Mouse (Mus musculus) stomach, postnatal 0 days (tissue): ENCODE measurements at regions not wholly inside any gene's neighbourhood (a gene's known extent, or its start where the extent isn't known, plus 50 kb on each side); places are given as distances from the start of the nearest gene placed in this dataset.
A peak's percentile ranks its signal among the peaks of the same experiment; 100 is the strongest.

Experiments
- ATAC-seq: fragments of 200-750 bp; cut with Nextera tagmentation; 2 replicates; pipeline ENCODE4 v1.8.0; 2017; ENCODE audit not compliant: low FRiP score, low TSS enrichment
- DNase-seq: peaks from one replicate; pipeline ENCODE4 v3.0.0-alpha.2; 2016; ENCODE audit warnings: low spot score
- H3K27ac ChIP-seq: fragments of 300-500 bp; sonication (generic); replicated peaks from 2 replicates; pipeline ENCODE4 v1.5.1; 2014; ENCODE audit warnings: mild to moderate bottlenecking, control low read depth
- H3K27me3 ChIP-seq: fragments of 300-500 bp; sonication (generic); 2 replicates; pipeline ENCODE4 v1.6.1; 2014; ENCODE audit warnings: low read length; ENCODE audit not compliant: control insufficient read depth, insufficient read depth
- H3K36me3 ChIP-seq: fragments of 300-500 bp; sonication (generic); 2 replicates; pipeline ENCODE4 v1.6.1; 2014; ENCODE audit warnings: low read length, mixed read lengths; ENCODE audit not compliant: control insufficient read depth, insufficient read depth
- H3K4me1 ChIP-seq: fragments of 300-500 bp; sonication (generic); replicated peaks from 2 replicates; pipeline ENCODE4 v1.6.1; 2014; ENCODE audit warnings: antibody characterized with exemption; ENCODE audit not compliant: control insufficient read depth, insufficient read depth
- H3K4me2 ChIP-seq: fragments of 300-500 bp; sonication (generic); replicated peaks from 2 replicates; pipeline ENCODE4 v1.6.1; 2014; ENCODE audit warnings: low read depth, mild to moderate bottlenecking, control low read depth, moderate library complexity
- H3K4me3 ChIP-seq: fragments of 300-500 bp; sonication (generic); 2 replicates; pipeline ENCODE4 v1.5.1; 2014; ENCODE audit warnings: low read depth, low read length, control low read depth
- H3K9ac ChIP-seq: fragments of 300-500 bp; sonication (generic); 2 replicates; pipeline ENCODE4 v1.6.1; 2014; ENCODE audit warnings: mild to moderate bottlenecking, low read length, control low read depth, mixed read lengths
- H3K9me3 ChIP-seq: fragments of 300-500 bp; sonication (generic); 2 replicates; pipeline ENCODE4 v1.6.1; 2016; ENCODE audit warnings: low read length; ENCODE audit not compliant: control insufficient read depth
- CTCF ChIP-seq: IDR thresholded peaks from 2 replicates; pipeline ENCODE4 v1.5.1; 2016; ENCODE audit warnings: antibody characterized with exemption, low read depth, mild to moderate bottlenecking, moderate library complexity
- EP300 ChIP-seq: optimal IDR thresholded peaks from 2 replicates; pipeline ENCODE3; 2016; ENCODE audit warnings: antibody characterized with exemption
- WGBS: fragments of 180-500 bp; shearing (Covaris S2); extraction: QIAGEN DNeasy Blood & Tissue Kit; methylation state at CpG from one replicate; pipeline ENCODE4 v1.1.7; 2014; 5-methylcytosine and 5-hydroxymethylcytosine counted together

GRCm38 (mm10) chr6:100139809-100140208, 147.5 kb downstream of the Rybp start:
- Histone ChIP-seq H3K9ac (no peak overlapping the region), H3K27ac (no peak overlapping the region), H3K36me3 (no peaks in the 10 kb centered on the region), H3K4me1 (0 out of 2 replicates have a peak, but pooled peaks cover 5% of the 10 kb centered on the region), H3K9me3 (no peaks in the 10 kb centered on the region), H3K4me2 (no peak overlapping the region), H3K27me3 (no peaks in the 10 kb centered on the region), H3K4me3 (no peak overlapping the region)
- ATAC-seq: no peak
- WGBS: 65% methylated on average over 6 of the region's 6 CpGs
- DNase-seq: no peak
- TF ChIP-seq EP300: no peak
- no peak for TF ChIP-seq CTCF

GRCm38 (mm10) chr6:100138659-100139058, 148.6 kb downstream of the Rybp start:
- no peak overlapping the region for H3K4me2 ChIP-seq
- no peak for DNase-seq
- no peaks in the 10 kb centered on the region for H3K27me3 ChIP-seq
- 0 out of 2 replicates have a peak, but pooled peaks have one; percentile 19 for ATAC-seq
- H3K36me3 ChIP-seq: no peaks in the 10 kb centered on the region
- H3K9me3 ChIP-seq: no peaks in the 10 kb centered on the region
- TF ChIP-seq CTCF: no peak
- no peak for TF ChIP-seq EP300
- H3K9ac ChIP-seq: no peak overlapping the region
- H3K27ac ChIP-seq: no peak overlapping the region
- H3K4me1 ChIP-seq: no peaks in the 10 kb centered on the region
- no peak overlapping the region for H3K4me3 ChIP-seq
- WGBS: 78% methylated on average over 2 of the region's 2 CpGs

- H3K9me3 ChIP-seq: no peaks in the 10 kb centered on the region
- TF ChIP-seq CTCF (no peak), EP300 (no peak)
- no peak overlapping the region for H3K9ac ChIP-seq
- DNase-seq (no peak), ATAC-seq (no peak)
- no peak overlapping the region for H3K4me2 ChIP-seq
- no peak overlapping the region for H3K27ac ChIP-seq
- no peaks in the 10 kb centered on the region for H3K4me1 ChIP-seq
- no peak overlapping the region for H3K4me3 ChIP-seq
- WGBS: 31% methylated on average over 2 of the region's 2 CpGs
- H3K36me3 ChIP-seq: no peaks in the 10 kb centered on the region
- H3K27me3 ChIP-seq: no peaks in the 10 kb centered on the region
Observed at GRCm38 (mm10) chr6:100135177-100135576, 152.1 kb downstream of the Rybp start.

GRCm38 (mm10) chr6:100133970-100134369, 153.3 kb downstream of the Rybp start:
- Histone ChIP-seq H3K9ac (no peak overlapping the region), H3K36me3 (no peaks in the 10 kb centered on the region), H3K4me1 (no peaks in the 10 kb centered on the region), H3K4me2 (no peak overlapping the region), H3K27ac (no peak overlapping the region), H3K4me3 (no peak overlapping the region), H3K9me3 (no peaks in the 10 kb centered on the region), H3K27me3 (no peaks in the 10 kb centered on the region)
- WGBS: 84% methylated on average over 9 of the region's 9 CpGs
- DNase-seq (no peak), ATAC-seq (no peak)
- TF ChIP-seq CTCF: no peak
- no peak for TF ChIP-seq EP300

- H3K9me3 ChIP-seq: no peaks in the 10 kb centered on the region
- H3K4me2 ChIP-seq: no peak overlapping the region
- no peak overlapping the region for H3K9ac ChIP-seq
- DNase-seq (no peak), ATAC-seq (0 out of 2 replicates have a peak, but pooled peaks have one; percentile 13)
- TF ChIP-seq CTCF (no peak), EP300 (no peak)
- no peaks in the 10 kb centered on the region for H3K4me1 ChIP-seq
- H3K36me3 ChIP-seq: no peaks in the 10 kb centered on the region
- no peak overlapping the region for H3K4me3 ChIP-seq
- H3K27me3 ChIP-seq: no peaks in the 10 kb centered on the region
- H3K27ac ChIP-seq: no peak overlapping the region
- WGBS: 33% methylated on average over 4 of the region's 4 CpGs
Observed at GRCm38 (mm10) chr6:100132916-100133600, 154.2 kb downstream of the Rybp start.
